Mouse (Mus musculus): Measurements from ENCODE around the gene Zbtb39. TPM values are rescaled to one million over a fixed set of nuclear protein-coding genes. Genes with fewer than 3 reads are reported as not detected.

Gene Zbtb39
- 6.5 and 7.4 TPM in 2 replicates for polyA plus RNA-seq (2014; fragmentation: Nextera tagmentation; extraction: Ambion mirVana)

GRCm38 (mm10) chr10:127739083-127739660, at the start of gene Zbtb39:
Zbtb39 (plus strand) TSS chr10:127739538.
- peaks cover 26% of the 10 kb centered on the region for H3K36me3 ChIP-seq (replicated peaks; ENCODE audit: control insufficient read depth, insufficient read depth, low read depth, low read length)
- WGBS: 1% methylated on average over 23 of the region's 61 CpGs
- ATAC-seq (replicated peaks; ENCODE audit: insufficient number of reproducible peaks, low FRiP score, low TSS enrichment, low read depth): peak; percentile 70

GRCm38 (mm10) chr10:127691053-127691452, 48.3 kb upstream of the Zbtb39 start:
- H3K4me3 ChIP-seq (ENCODE audit: low read depth, low read length): no peak overlapping the region
- no peak overlapping the region for H3K4me2 ChIP-seq (ENCODE audit: low read depth, low read length)
- H3K9ac ChIP-seq (replicated peaks; ENCODE audit: low read length): no peak overlapping the region
- H3K4me1 ChIP-seq (ENCODE audit: control insufficient read depth, insufficient read depth, low read length): no peaks in the 10 kb centered on the region; the same call in 1 of the 2 replicates
- no peak overlapping the region for H3K27ac ChIP-seq (replicated peaks; ENCODE audit: low read depth, low read length)
- DNase-seq (ENCODE audit: low spot score) (no peak), ATAC-seq (replicated peaks; ENCODE audit: insufficient number of reproducible peaks, low FRiP score, low TSS enrichment, low read depth) (no peak)
- no peaks in the 10 kb centered on the region for H3K9me3 ChIP-seq (replicated peaks; ENCODE audit: control insufficient read depth, low read length)
- no peaks in the 10 kb centered on the region for H3K27me3 ChIP-seq (ENCODE audit: control insufficient read depth, insufficient read depth, low read length)
- H3K36me3 ChIP-seq (replicated peaks; ENCODE audit: control insufficient read depth, insufficient read depth, low read depth, low read length): peaks cover 2% of the 10 kb centered on the region
- WGBS: 28% methylated on average over 1 of the region's 1 CpGs

More at GRCm38 (mm10) chr10:127739083-127739660, at the start of gene Zbtb39:
- peak within 1 kb of the TSS; percentile 98 for H3K9ac ChIP-seq (replicated peaks; ENCODE audit: low read length)
- H3K9me3 ChIP-seq (replicated peaks; ENCODE audit: control insufficient read depth, low read length): no peaks in the 10 kb centered on the region
- H3K4me2 ChIP-seq (ENCODE audit: low read depth, low read length): peak within 1 kb of the TSS; percentile 77
- H3K4me3 ChIP-seq (ENCODE audit: low read depth, low read length): peak within 1 kb of the TSS; percentile 99
- H3K27ac ChIP-seq (replicated peaks; ENCODE audit: low read depth, low read length): peak within 1 kb of the TSS; percentile 59
- no peaks in the 10 kb centered on the region for H3K27me3 ChIP-seq (ENCODE audit: control insufficient read depth, insufficient read depth, low read length)
- peak; percentile 85 for DNase-seq (ENCODE audit: low spot score)
- no peaks in the 10 kb centered on the region for H3K4me1 ChIP-seq (ENCODE audit: control insufficient read depth, insufficient read depth, low read length)

GRCm38 (mm10) chr10:127694636-127695035, 44.7 kb upstream of the Zbtb39 start:
- 57% methylated on average over 2 of the region's 2 CpGs for WGBS
- DNase-seq (ENCODE audit: low spot score) (peak; percentile 57), ATAC-seq (replicated peaks; ENCODE audit: insufficient number of reproducible peaks, low FRiP score, low TSS enrichment, low read depth) (no peak; the same call in 1 of the 2 replicates)
- Histone ChIP-seq H3K27me3 (ENCODE audit: control insufficient read depth, insufficient read depth, low read length) (no peaks in the 10 kb centered on the region), H3K9me3 (replicated peaks; ENCODE audit: control insufficient read depth, low read length) (no peaks in the 10 kb centered on the region), H3K4me1 (ENCODE audit: control insufficient read depth, insufficient read depth, low read length) (no peaks in the 10 kb centered on the region; the same call in 1 of the 2 replicates), H3K4me3 (ENCODE audit: low read depth, low read length) (no peak overlapping the region), H3K27ac (replicated peaks; ENCODE audit: low read depth, low read length) (no peak overlapping the region), H3K4me2 (ENCODE audit: low read depth, low read length) (no peak overlapping the region), H3K36me3 (replicated peaks; ENCODE audit: control insufficient read depth, insufficient read depth, low read depth, low read length) (peaks cover 2% of the 10 kb centered on the region; the same call in 1 of the 2 replicates), H3K9ac (replicated peaks; ENCODE audit: low read length) (no peak overlapping the region)

GRCm38 (mm10) chr10:127695775-127696174, 43.6 kb upstream of the Zbtb39 start:
- Histone ChIP-seq H3K27me3 (ENCODE audit: control insufficient read depth, insufficient read depth, low read length) (no peaks in the 10 kb centered on the region), H3K9me3 (replicated peaks; ENCODE audit: control insufficient read depth, low read length) (no peaks in the 10 kb centered on the region), H3K4me3 (ENCODE audit: low read depth, low read length) (no peak overlapping the region), H3K27ac (replicated peaks; ENCODE audit: low read depth, low read length) (no peak overlapping the region), H3K4me1 (ENCODE audit: control insufficient read depth, insufficient read depth, low read length) (no peaks in the 10 kb centered on the region; the same call in 1 of the 2 replicates), H3K4me2 (ENCODE audit: low read depth, low read length) (no peak overlapping the region), H3K36me3 (replicated peaks; ENCODE audit: control insufficient read depth, insufficient read depth, low read depth, low read length) (peaks cover 2% of the 10 kb centered on the region; the same call in 1 of the 2 replicates), H3K9ac (replicated peaks; ENCODE audit: low read length) (no peak overlapping the region)
- DNase-seq (ENCODE audit: low spot score) (no peak), ATAC-seq (replicated peaks; ENCODE audit: insufficient number of reproducible peaks, low FRiP score, low TSS enrichment, low read depth) (no peak)
- WGBS: 96% methylated on average over 7 of the region's 7 CpGs

- Histone ChIP-seq H3K4me2 (ENCODE audit: low read depth, low read length) (no peak overlapping the region), H3K36me3 (replicated peaks; ENCODE audit: control insufficient read depth, insufficient read depth, low read depth, low read length) (no peaks in the 10 kb centered on the region), H3K27me3 (ENCODE audit: control insufficient read depth, insufficient read depth, low read length) (no peaks in the 10 kb centered on the region), H3K9me3 (replicated peaks; ENCODE audit: control insufficient read depth, low read length) (no peaks in the 10 kb centered on the region), H3K9ac (replicated peaks; ENCODE audit: low read length) (no peak overlapping the region), H3K4me1 (ENCODE audit: control insufficient read depth, insufficient read depth, low read length) (no peaks in the 10 kb centered on the region), H3K4me3 (ENCODE audit: low read depth, low read length) (no peak overlapping the region), H3K27ac (replicated peaks; ENCODE audit: low read depth, low read length) (no peak overlapping the region)
- no peak for DNase-seq (ENCODE audit: low spot score)
- 89% methylated on average over 7 of the region's 7 CpGs for WGBS
- no peak for ATAC-seq (replicated peaks; ENCODE audit: insufficient number of reproducible peaks, low FRiP score, low TSS enrichment, low read depth)
Measured at GRCm38 (mm10) chr10:127698966-127699365, 40.4 kb upstream of the Zbtb39 start.

- H3K4me1 ChIP-seq (ENCODE audit: control insufficient read depth, insufficient read depth, low read length): no peaks in the 10 kb centered on the region
- no peaks in the 10 kb centered on the region for H3K9me3 ChIP-seq (replicated peaks; ENCODE audit: control insufficient read depth, low read length)
- no peak overlapping the region for H3K4me3 ChIP-seq (ENCODE audit: low read depth, low read length)
- H3K9ac ChIP-seq (replicated peaks; ENCODE audit: low read length): no peak overlapping the region
- no peaks in the 10 kb centered on the region for H3K27me3 ChIP-seq (ENCODE audit: control insufficient read depth, insufficient read depth, low read length)
- DNase-seq (ENCODE audit: low spot score): peak; percentile 44
- H3K4me2 ChIP-seq (ENCODE audit: low read depth, low read length): no peak overlapping the region
- 36% methylated on average over 4 of the region's 4 CpGs for WGBS
- H3K27ac ChIP-seq (replicated peaks; ENCODE audit: low read depth, low read length): no peak overlapping the region
- no peak for ATAC-seq (replicated peaks; ENCODE audit: insufficient number of reproducible peaks, low FRiP score, low TSS enrichment, low read depth)
- no peaks in the 10 kb centered on the region for H3K36me3 ChIP-seq (replicated peaks; ENCODE audit: control insufficient read depth, insufficient read depth, low read depth, low read length)
Measured at GRCm38 (mm10) chr10:127703299-127703698, 36.0 kb upstream of the Zbtb39 start.

GRCm38 (mm10) chr10:127704293-127704692, 35.0 kb upstream of the Zbtb39 start:
- H3K27ac ChIP-seq (replicated peaks; ENCODE audit: low read depth, low read length): no peak overlapping the region
- no peak overlapping the region for H3K4me3 ChIP-seq (ENCODE audit: low read depth, low read length)
- H3K27me3 ChIP-seq (ENCODE audit: control insufficient read depth, insufficient read depth, low read length): no peaks in the 10 kb centered on the region
- no peaks in the 10 kb centered on the region for H3K4me1 ChIP-seq (ENCODE audit: control insufficient read depth, insufficient read depth, low read length)
- no peak for DNase-seq (ENCODE audit: low spot score)
- no peaks in the 10 kb centered on the region for H3K36me3 ChIP-seq (replicated peaks; ENCODE audit: control insufficient read depth, insufficient read depth, low read depth, low read length)
- 71% methylated on average over 2 of the region's 2 CpGs for WGBS
- H3K9me3 ChIP-seq (replicated peaks; ENCODE audit: control insufficient read depth, low read length): no peaks in the 10 kb centered on the region
- no peak overlapping the region for H3K4me2 ChIP-seq (ENCODE audit: low read depth, low read length)
- ATAC-seq (replicated peaks; ENCODE audit: insufficient number of reproducible peaks, low FRiP score, low TSS enrichment, low read depth): no peak
- H3K9ac ChIP-seq (replicated peaks; ENCODE audit: low read length): no peak overlapping the region

- Histone ChIP-seq H3K27ac (replicated peaks; ENCODE audit: low read depth, low read length) (no peak within 1 kb of the TSS), H3K36me3 (replicated peaks; ENCODE audit: control insufficient read depth, insufficient read depth, low read depth, low read length) (no peaks in the 10 kb centered on the region), H3K9ac (replicated peaks; ENCODE audit: low read length) (no peak within 1 kb of the TSS), H3K4me3 (ENCODE audit: low read depth, low read length) (no peak within 1 kb of the TSS), H3K4me2 (ENCODE audit: low read depth, low read length) (no peak within 1 kb of the TSS), H3K9me3 (replicated peaks; ENCODE audit: control insufficient read depth, low read length) (no peaks in the 10 kb centered on the region), H3K4me1 (ENCODE audit: control insufficient read depth, insufficient read depth, low read length) (no peaks in the 10 kb centered on the region), H3K27me3 (ENCODE audit: control insufficient read depth, insufficient read depth, low read length) (no peaks in the 10 kb centered on the region)
- ATAC-seq (replicated peaks; ENCODE audit: insufficient number of reproducible peaks, low FRiP score, low TSS enrichment, low read depth) (no peak), DNase-seq (ENCODE audit: low spot score) (no peak)
- 76% methylated on average over 2 of the region's 2 CpGs for WGBS
Measured at GRCm38 (mm10) chr10:127704766-127705220, 34.5 kb upstream of the Zbtb39 start, which contains the start of gene Myo1a. Myo1a (plus strand) TSS chr10:127705170.
